Mouse (Mus musculus) lung, postnatal 25 days (tissue): ENCODE measurements at regions not wholly inside any gene's neighbourhood (a gene's known extent, or its start where the extent isn't known, plus 50 kb on each side); places are given as distances from the start of the nearest gene placed in this dataset.

Experiments
- DNase-seq: peaks from one replicate; pipeline ENCODE4 v3.0.0; 2022; ENCODE audit warnings: low spot score

- no peak for DNase-seq
These were observed 87.1 kb downstream of the Ankrd50 start for GRCm38 (mm10) chr3:38397615-38397956.

- no peak for DNase-seq
These were observed 87.7 kb downstream of the Ankrd50 start for GRCm38 (mm10) chr3:38396760-38397614.

- no peak for DNase-seq
These were observed 90.3 kb downstream of the Ankrd50 start for GRCm38 (mm10) chr3:38394308-38394707.

- DNase-seq: no peak
These were observed 95.0 kb downstream of the Ankrd50 start for GRCm38 (mm10) chr3:38389647-38390046.

- no peak for DNase-seq
These were observed 95.7 kb downstream of the Ankrd50 start for GRCm38 (mm10) chr3:38388961-38389360.

- no peak for DNase-seq
These were observed 101.9 kb downstream of the Ankrd50 start for GRCm38 (mm10) chr3:38382743-38383142.

- no peak for DNase-seq
These were observed 103.0 kb downstream of the Ankrd50 start for GRCm38 (mm10) chr3:38381623-38382022.

- no peak for DNase-seq
These were observed 111.0 kb downstream of the Ankrd50 start for GRCm38 (mm10) chr3:38373690-38374089.

GRCm38 (mm10) chr3:38371702-38372101, 112.9 kb downstream of the Ankrd50 start:
- DNase-seq: peak; percentile 55

- DNase-seq: no peak
These were observed 120.8 kb downstream of the Ankrd50 start for GRCm38 (mm10) chr3:38363888-38364287.

GRCm38 (mm10) chr3:38361411-38361810, 123.2 kb downstream of the Ankrd50 start:
- DNase-seq: no peak

- DNase-seq: no peak
These were observed 123.7 kb downstream of the Ankrd50 start for GRCm38 (mm10) chr3:38360974-38361373.

GRCm38 (mm10) chr3:38360421-38360921, 124.2 kb downstream of the Ankrd50 start:
- no peak for DNase-seq

GRCm38 (mm10) chr3:38357905-38358491, 126.6 kb downstream of the Ankrd50 start:
- no peak for DNase-seq

GRCm38 (mm10) chr3:38344283-38344682, 140.4 kb downstream of the Ankrd50 start:
- no peak for DNase-seq

GRCm38 (mm10) chr3:38341666-38342065, 143.0 kb downstream of the Ankrd50 start:
- no peak for DNase-seq

- DNase-seq: no peak
These were observed 151.2 kb downstream of the Ankrd50 start for GRCm38 (mm10) chr3:38333321-38333910.

GRCm38 (mm10) chr3:38331169-38331568, 153.5 kb downstream of the Ankrd50 start:
- no peak for DNase-seq

- no peak for DNase-seq
These were observed 157.4 kb downstream of the Ankrd50 start for GRCm38 (mm10) chr3:38327286-38327685.

GRCm38 (mm10) chr3:38326211-38326610, 158.4 kb downstream of the Ankrd50 start:
- no peak for DNase-seq

- DNase-seq: no peak
These were observed 160.0 kb downstream of the Ankrd50 start for GRCm38 (mm10) chr3:38324663-38325062.

GRCm38 (mm10) chr3:38322426-38322825, 162.2 kb downstream of the Ankrd50 start:
- peak; percentile 57 for DNase-seq

GRCm38 (mm10) chr3:38321620-38322019, 163.0 kb downstream of the Ankrd50 start:
- no peak for DNase-seq
